Mouse (Mus musculus) midbrain, embryonic 16.5 days (tissue): Measurements from ENCODE around the gene Wsb2. TPM values are rescaled to one million over a fixed set of nuclear protein-coding genes. Genes with fewer than 3 reads are reported as not detected.

ENCODE experiments used
- ATAC-seq: fragments of 200-750 bp; cut with Nextera tagmentation; 2 replicates; pipeline ENCODE4 v1.8.0; 2017; ENCODE audit warnings: moderate TSS enrichment
- H3K27ac ChIP-seq: fragments of 300-500 bp; sonication (generic); 2 replicates; pipeline ENCODE4 v1.5.1; 2014; ENCODE audit warnings: mild to moderate bottlenecking, low read length, mixed read lengths
- H3K27me3 ChIP-seq: fragments of 300-500 bp; sonication (generic); 2 replicates; pipeline ENCODE4 v1.6.1; 2014; ENCODE audit warnings: low read depth, low read length, mixed read lengths; ENCODE audit not compliant: control insufficient read depth, insufficient read depth
- H3K36me3 ChIP-seq: fragments of 300-500 bp; sonication (generic); 2 replicates; pipeline ENCODE4 v1.6.1; 2014; ENCODE audit warnings: mild to moderate bottlenecking, low read length, moderate library complexity, mixed read lengths; ENCODE audit not compliant: control insufficient read depth, insufficient read depth
- H3K4me1 ChIP-seq: fragments of 300-500 bp; sonication (generic); 2 replicates; pipeline ENCODE4 v1.6.1; 2014; ENCODE audit warnings: mild to moderate bottlenecking, low read length, mixed read lengths; ENCODE audit not compliant: control insufficient read depth, insufficient read depth
- H3K4me2 ChIP-seq: fragments of 300-500 bp; sonication (generic); 2 replicates; pipeline ENCODE4 v1.6.1; 2014; ENCODE audit warnings: mild to moderate bottlenecking, low read length, mixed read lengths
- H3K4me3 ChIP-seq: fragments of 300-500 bp; sonication (generic); 2 replicates; pipeline ENCODE4 v1.5.1; 2014; ENCODE audit warnings: low read depth, mild to moderate bottlenecking, low read length, moderate library complexity, mixed read lengths
- H3K9ac ChIP-seq: fragments of 300-500 bp; sonication (generic); 2 replicates; pipeline ENCODE4 v1.6.1; 2014; ENCODE audit warnings: low read depth, low read length, mixed read lengths
- H3K9me3 ChIP-seq: fragments of 300-500 bp; sonication (generic); replicated peaks from 2 replicates; pipeline ENCODE4 v1.6.1; 2014; ENCODE audit warnings: mild to moderate bottlenecking, low read length, mixed read lengths; ENCODE audit not compliant: control insufficient read depth, poor library complexity, severe bottlenecking
- WGBS: fragments of 180-500 bp; shearing (Covaris S2); extraction: QIAGEN DNeasy Blood & Tissue Kit; methylation state at CpG from one replicate; pipeline ENCODE4 v1.1.7; 2014; 5-methylcytosine and 5-hydroxymethylcytosine counted together
- polyA plus RNA-seq: library from polyadenylated mRNA; unstranded; fragments of >200 nt; fragmentation: Nextera tagmentation; extraction: Ambion mirVana; gene quantifications from 2 replicates; pipeline ENCODE4 v1.2.1, GENCODE M21; 2015

Wsb2 gene
- polyA plus RNA-seq, 1 experiment from 2014 or later: 309 TPM

DNA sequence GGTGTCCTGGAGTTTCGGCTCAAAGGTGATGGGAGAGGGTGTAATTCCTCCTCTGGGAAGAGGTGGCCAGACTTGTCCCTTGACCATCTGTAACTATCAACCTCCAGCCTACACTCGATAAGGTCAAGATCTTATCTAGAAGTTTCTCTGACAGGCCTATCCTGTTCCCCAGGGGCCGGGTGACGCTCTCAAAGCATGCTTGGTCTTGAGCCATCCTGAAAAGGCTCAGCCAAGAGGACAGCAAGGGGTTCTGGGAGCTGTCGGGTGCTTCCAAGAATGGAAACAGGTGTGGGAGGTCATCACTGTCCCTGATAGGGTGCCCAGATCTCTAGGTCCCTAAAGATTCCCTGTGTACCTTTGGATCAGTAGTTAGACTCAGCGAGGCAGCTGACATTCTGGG, 52.3 kb downstream of the Wsb2 start:
- no peak for ATAC-seq
- no peak overlapping the region for H3K4me3 ChIP-seq
- no peaks in the 10 kb centered on the region for H3K36me3 ChIP-seq
- H3K27me3 ChIP-seq: no peaks in the 10 kb centered on the region
- 0 out of 2 replicates have a peak overlapping the region, but pooled peaks have one; percentile 16 for H3K9ac ChIP-seq
- 73% methylated on average over 6 of the region's 6 CpGs for WGBS
- no peaks in the 10 kb centered on the region for H3K9me3 ChIP-seq
- H3K27ac ChIP-seq: no peak overlapping the region
- H3K4me2 ChIP-seq: no peak overlapping the region
- H3K4me1 ChIP-seq: no peaks in the 10 kb centered on the region

DNA sequence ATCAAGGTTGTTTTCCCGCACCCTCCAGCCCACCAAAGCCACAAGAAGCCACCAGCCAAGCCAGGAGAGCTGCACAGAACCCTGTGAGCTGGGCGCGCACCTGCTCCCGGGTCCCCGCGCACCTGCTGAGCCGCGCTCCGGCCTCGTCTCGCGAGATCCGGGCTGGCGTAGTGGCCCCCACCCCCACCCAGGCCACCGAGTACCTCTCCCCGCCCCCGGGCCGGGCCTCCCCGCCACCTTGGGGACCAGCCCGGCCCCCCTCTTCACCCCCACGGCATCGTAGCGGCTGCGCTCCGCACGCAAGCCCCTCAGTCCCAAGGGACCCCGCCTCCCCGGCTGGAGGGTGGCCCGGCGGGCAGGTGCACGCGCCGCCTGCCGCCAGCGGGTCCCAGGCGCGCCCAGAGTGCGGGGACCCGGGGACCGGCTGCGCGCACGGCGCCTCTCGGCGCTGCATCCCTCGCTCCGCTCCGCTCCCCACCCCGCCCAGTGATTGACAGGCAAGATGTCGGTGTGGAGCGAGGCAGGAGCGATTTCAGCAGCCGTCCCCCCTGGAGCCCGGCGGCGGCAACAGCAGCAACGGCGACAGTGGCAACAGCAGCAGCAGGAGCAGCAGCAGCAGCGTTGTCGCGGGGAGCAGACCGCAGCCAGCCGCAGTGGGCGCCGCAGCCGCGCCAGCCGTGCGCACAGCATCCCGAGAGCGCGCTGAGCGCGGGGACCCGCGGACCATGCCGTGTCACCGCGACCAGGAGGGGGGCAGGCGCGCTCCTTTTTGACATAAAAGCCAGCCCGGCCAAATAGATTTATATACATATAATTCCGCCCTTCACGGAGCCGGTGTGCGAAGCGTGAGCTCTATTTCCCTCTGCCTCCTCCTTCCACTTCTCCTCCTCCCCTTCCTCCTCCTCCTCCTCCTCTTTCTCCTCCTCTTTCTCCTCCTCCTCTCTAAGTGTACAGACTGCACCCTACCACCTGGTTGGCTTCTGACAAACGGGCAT, 56.7 kb downstream of the Wsb2 start, which contains the start of gene Ksr2:
Gene Ksr2 (plus strand): TSS at position 494 of the 995 bp plus-strand sequence.
- no peaks in the 10 kb centered on the region for H3K36me3 ChIP-seq
- peak; percentile 93 for ATAC-seq
- under 1% methylated on average over 77 of the region's 89 CpGs for WGBS

DNA sequence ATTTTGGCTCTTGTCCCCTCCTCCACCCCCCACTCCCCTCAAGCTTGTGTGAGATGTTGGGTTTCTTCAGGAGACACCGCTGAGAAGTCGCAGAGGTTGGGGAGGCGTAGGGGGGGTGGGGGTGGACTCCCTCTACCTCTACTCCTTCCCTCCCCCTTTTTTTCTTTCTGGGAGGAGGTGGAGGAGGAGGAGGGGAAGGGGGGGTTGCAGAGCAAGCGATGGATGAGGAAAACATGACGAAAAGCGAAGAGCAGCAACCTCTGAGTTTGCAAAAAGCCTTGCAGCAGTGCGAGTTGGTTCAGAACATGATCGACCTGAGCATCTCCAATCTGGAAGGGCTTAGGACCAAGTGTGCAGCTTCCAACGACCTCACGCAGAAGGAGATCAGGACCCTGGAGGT, 57.5 kb downstream of the Wsb2 start:
- Histone ChIP-seq H3K4me2 (peak overlapping the region; percentile 77), H3K27ac (peak overlapping the region; percentile 99), H3K4me1 (peaks cover 13% of the 10 kb centered on the region), H3K9me3 (no peaks in the 10 kb centered on the region), H3K36me3 (no peaks in the 10 kb centered on the region), H3K27me3 (no peaks in the 10 kb centered on the region), H3K4me3 (peak overlapping the region; percentile 74), H3K9ac (peak overlapping the region; percentile 93)
- 0% methylated on average over 9 of the region's 10 CpGs for whole genome bisulfite sequencing
- ATAC-seq: no peak

More for the DNA sequence above, 56.7 kb downstream of the Wsb2 start, which contains the start of gene Ksr2:
- peak within 1 kb of the TSS; percentile 93 for H3K9ac ChIP-seq
- no peaks in the 10 kb centered on the region for H3K27me3 ChIP-seq
- H3K9me3 ChIP-seq: no peaks in the 10 kb centered on the region
- peak within 1 kb of the TSS; percentile 99 for H3K27ac ChIP-seq
- H3K4me3 ChIP-seq: peak within 1 kb of the TSS; percentile 74
- H3K4me2 ChIP-seq: peak within 1 kb of the TSS; percentile 77
- H3K4me1 ChIP-seq: peaks cover 13% of the 10 kb centered on the region

DNA sequence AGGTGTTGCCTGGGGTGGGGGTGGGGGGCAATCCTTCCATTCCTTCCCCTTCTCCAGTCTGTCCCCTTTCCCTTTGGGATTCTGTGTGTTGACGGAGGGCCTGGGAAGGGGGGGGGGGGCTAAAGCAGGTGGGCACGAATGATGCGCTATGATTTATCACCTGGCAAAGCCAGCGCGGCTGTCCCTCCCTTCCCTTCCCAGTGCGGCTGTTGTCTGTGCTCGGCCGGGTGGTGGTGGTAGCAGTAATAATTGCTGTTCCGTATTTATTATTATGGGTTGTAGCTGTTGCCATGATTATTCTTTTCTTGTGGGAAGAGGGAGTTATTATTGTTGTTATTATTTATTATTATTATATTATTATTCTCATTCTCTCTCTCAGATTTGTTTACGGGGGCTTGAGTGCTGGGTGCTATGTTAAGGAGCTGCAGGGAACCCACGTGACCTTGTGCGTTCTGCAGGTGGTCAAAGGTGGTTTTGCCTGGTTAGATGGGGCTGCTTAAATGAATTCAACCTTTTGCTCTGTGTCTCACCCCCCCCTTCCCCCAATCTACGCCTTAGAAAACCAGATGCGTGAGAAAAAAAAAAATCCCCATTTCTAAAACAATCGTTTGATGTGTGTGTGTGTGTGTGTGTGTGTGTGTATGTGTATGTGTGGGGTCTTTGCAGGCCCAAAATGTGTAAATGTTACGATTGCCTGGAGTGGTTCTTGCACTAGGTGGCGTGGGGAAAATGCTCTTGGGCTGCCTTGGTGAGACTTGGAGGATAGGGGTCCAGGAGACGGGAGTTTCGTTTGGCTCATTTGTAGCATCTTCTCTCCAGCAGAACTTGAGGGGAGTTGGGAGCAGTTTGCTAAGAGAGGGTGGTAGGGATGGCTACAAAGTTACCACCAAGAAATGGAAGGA, 58.2 kb downstream of the Wsb2 start:
- H3K4me3 ChIP-seq: peak overlapping the region; percentile 74
- H3K9me3 ChIP-seq: no peaks in the 10 kb centered on the region
- peaks cover 13% of the 10 kb centered on the region for H3K4me1 ChIP-seq
- WGBS: 18% methylated on average over 18 of the region's 19 CpGs
- no peak for ATAC-seq
- no peaks in the 10 kb centered on the region for H3K27me3 ChIP-seq
- H3K27ac ChIP-seq: peak overlapping the region; percentile 99
- H3K36me3 ChIP-seq: no peaks in the 10 kb centered on the region
- H3K9ac ChIP-seq: peak overlapping the region; percentile 93
- peak overlapping the region; percentile 77 for H3K4me2 ChIP-seq

GRCm38 (mm10) chr5:117417442-117417841, 60.3 kb downstream of the Wsb2 start:
- H3K4me3 ChIP-seq: no peak overlapping the region
- H3K4me1 ChIP-seq: peaks cover 13% of the 10 kb centered on the region
- H3K36me3 ChIP-seq: no peaks in the 10 kb centered on the region
- no peak overlapping the region for H3K27ac ChIP-seq
- H3K9me3 ChIP-seq: no peaks in the 10 kb centered on the region
- no peak for ATAC-seq
- H3K27me3 ChIP-seq: no peaks in the 10 kb centered on the region
- H3K9ac ChIP-seq: no peak overlapping the region
- 78% methylated on average over 2 of the region's 2 CpGs for WGBS
- H3K4me2 ChIP-seq: no peak overlapping the region

Other genes starting within 250 kb of the Wsb2 start
- 82.3 and 83.6 TPM in 2 replicates for gene Suds3, start 241.2 kb upstream of the Wsb2 start, polyA plus RNA-seq
- 67.1 and 69.2 TPM in 2 replicates for gene Taok3, start 237.2 kb upstream of the Wsb2 start, polyA plus RNA-seq
- 1,070 and 1,134 TPM in 2 replicates for gene Pebp1, start 69.7 kb upstream of the Wsb2 start, polyA plus RNA-seq
- gene Vsig10, start 38.2 kb upstream of the Wsb2 start, polyA plus RNA-seq: 1.1 and 1.8 TPM in 2 replicates
- 22.9 and 28.4 TPM in 2 replicates for gene Rfc5, start 31.7 kb downstream of the Wsb2 start, polyA plus RNA-seq
- gene Ksr2, start 56.7 kb downstream of the Wsb2 start, polyA plus RNA-seq: 7.5 and 8.9 TPM in 2 replicates